Mouse (Mus musculus) lung, postnatal 25 days (tissue): ENCODE data around the gene Gnas.

Experiments used
- DNase-seq: peaks from one replicate; pipeline ENCODE4 v3.0.0; 2022; ENCODE audit warnings: low spot score

Gnas gene

GRCm38 (mm10) chr2:174284011-174284410, at the start of gene Gnas:
Gene Gnas, plus strand, starts transcription at chr2:174284320.
- DNase-seq: peak; percentile 18

DNA sequence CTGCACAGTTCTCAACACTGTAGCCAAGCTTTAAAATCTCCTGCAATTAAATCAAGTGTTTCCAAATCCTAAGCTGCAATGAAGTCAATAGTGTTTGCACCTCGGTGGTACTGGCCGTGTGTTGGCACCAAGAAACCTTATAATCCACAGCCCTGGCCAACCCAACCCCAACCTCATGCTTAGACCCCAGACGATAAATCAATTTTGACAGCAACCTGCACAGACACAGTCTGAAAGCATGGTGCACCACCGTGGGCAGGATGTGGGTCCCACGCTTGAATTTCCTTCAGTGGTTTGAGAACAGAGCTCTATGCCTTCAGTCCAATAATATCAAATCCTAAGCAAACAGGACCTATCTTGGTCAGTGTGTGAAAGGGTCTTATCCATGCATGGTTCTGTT, 41.7 kb upstream of the Gnas start:
- DNase-seq: no peak

- DNase-seq: no peak
Observed at GRCm38 (mm10) chr2:174251963-174252362, 32.2 kb upstream of the Gnas start.

DNA sequence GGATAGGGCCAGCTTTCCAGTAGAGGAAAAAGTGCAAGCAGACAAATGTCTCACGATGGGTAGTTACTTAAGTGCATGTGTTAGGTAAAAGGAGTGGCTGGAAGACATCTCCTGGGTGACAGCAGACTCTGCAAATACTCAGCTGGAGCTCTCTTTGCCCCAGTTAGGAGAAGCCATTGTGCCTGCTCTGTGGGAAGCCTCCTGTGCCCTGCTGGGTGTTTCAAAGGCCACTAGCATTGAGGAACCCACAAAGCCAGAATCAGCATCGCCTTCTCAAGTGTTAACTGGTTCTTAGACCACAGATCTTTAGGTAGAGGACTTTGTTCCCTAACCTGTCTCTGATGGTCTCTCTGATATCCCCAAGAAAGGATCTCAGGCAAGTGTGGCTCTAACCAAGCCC, 26.8 kb upstream of the Gnas start:
- no peak for DNase-seq

DNA sequence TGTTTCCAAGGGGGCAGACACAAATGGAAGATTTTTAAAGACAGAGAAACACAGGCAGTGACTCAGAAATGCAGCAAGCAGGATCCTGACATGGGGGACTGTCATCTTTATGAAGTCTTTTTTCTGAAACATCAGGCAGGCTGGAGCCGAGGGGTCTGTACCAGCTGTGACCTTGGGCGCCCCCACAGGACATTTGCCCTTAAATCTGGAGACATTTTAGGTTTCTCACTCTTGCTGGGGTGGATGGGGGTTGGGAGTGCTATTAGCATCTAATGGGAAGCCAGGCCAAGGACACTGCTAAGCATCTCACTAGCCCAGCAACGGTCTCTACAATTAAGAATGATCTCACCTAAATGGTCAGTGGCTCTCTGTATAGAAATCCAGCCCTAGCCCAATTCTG, 24.1 kb upstream of the Gnas start:
- no peak for DNase-seq

- no peak for DNase-seq
Observed at GRCm38 (mm10) chr2:174260908-174261800, 23.0 kb upstream of the Gnas start.

DNA sequence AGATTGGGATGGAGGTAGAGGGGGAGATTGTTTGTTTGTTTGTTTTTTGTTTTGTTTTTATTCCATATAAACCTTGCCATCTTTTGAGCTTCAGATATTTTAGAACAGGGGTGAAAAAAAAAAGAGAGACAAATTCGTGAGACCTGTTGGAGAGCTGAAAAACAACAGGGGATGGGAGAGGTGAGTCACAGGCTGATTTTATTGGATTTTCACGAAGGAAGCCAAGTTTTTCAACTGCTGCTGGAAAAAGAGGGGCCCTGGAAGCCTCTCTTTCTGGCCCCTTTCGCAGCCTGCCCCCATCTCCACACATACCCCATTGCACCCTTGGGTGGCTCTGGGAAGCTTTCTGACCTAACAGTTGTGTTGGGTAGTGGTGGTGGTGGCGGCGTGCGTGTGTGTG, 22.3 kb upstream of the Gnas start:
- DNase-seq: no peak

DNA sequence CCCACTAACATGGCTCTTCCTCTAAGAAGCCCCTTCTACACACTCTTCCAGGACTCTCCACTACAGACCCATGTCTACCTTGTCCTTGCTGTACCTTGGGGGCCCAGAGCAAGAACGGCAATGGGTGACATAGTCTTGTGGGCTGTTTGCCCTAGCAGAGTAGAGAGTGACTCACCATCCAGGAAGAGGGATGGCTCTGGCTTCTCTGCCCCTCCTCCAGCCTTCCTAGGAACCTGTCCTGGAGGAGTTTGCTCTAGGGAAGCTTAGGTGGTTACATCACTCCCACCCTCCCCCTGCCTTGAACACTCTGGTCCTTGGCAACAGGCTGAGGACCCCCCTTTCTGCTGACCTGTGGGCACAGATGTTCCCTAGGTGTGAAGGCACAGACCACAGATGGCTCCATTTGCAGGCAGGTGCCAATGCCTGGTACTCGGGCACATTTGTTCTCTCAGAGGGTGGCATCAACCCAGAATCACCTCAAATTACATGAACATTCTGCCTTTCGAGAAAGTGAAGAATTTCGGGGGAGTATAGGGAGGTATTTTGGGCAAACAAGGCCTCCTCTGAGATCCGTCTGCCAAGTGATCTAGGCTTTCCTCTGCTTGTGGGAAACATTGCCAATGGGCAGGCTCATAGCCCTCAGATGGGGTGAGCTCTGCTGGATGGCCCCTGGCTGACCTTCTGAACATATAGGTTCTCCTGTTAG, 20.9 kb upstream of the Gnas start:
- DNase-seq: no peak

- no peak for DNase-seq
Observed at GRCm38 (mm10) chr2:174264248-174264647, 19.9 kb upstream of the Gnas start.

- no peak for DNase-seq
Observed at GRCm38 (mm10) chr2:174270416-174270815, 13.7 kb upstream of the Gnas start.

DNA sequence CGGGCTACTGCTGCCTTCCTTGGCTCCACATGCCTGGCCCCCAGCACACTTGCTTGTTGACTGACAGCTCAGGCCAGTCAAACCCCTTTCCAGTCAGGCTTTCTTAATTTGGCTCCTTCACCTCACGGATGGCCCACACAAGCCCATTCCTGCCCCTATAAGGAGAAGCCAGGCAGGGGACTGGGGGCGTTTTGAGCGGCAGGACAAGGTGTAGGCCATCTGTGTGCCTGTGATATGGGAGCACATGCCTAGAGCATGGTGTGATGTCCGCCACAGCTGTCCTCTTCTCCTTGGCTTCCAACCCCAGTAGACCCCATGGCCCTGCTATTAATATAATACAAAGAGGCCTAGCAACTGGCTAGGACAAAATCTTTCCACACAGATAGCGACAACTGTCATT, 12.7 kb upstream of the Gnas start:
- DNase-seq: no peak

DNA sequence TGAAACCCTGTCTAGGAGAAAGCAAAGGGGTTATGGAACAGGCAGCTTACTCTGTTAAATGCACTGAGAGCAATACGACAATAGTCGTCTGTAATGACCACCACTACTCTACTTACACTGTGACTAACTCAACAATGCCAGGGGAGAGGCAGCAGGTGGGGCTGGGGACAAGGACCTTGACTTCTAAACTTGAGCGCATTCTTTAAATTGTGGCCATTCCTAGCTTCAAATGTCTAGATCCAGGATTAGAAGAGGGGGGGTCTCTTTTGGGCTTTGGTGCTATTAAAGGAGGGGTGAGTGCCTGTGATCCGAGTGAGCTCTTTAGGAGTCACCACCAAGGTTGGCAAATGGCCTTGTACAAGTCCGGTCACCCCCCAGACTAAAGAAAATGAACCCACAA, 11.0 kb upstream of the Gnas start:
- no peak for DNase-seq

DNA sequence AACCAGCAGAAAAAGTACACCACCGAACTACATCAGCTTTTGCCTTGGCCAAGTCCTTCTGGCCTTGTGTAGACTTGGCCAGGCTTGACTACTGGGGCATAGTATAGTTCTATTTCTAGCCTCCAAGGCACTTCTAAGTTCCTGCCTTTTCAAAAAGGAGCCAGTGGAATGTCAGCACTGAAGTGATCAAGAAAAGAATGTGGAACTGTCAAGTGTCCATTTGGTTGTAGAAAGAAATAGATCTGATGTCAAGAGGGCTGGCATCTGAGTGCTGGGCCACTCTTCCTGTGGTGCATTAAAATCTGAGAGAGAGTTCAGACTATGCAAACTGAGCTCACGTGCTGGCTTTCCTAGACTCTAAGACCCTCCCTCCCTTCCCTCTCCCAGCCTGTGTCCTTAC, 10.2 kb upstream of the Gnas start:
- DNase-seq: no peak

DNA sequence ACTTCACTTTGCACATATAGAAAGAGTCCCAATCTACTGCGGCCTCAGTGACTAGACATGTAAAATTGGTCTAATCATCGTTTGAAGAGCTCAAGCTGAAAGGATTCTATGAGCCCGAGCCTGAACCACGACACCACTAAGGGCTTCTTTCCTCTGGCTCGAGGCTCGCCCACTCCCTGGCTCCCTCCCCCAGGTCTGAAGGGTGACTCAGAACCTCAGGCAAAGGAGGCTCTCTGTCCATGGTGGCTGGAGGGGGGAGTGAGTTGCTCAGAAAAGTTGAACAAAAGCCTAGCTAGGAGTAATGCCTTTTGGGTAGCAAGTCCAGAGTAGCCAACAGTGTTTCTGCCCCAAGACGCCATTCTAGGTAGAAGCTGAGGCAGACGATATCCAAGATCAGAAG, 4.3 kb upstream of the Gnas start:
- no peak for DNase-seq

GRCm38 (mm10) chr2:174283341-174283740, 779 bp upstream of the Gnas start:
- DNase-seq: no peak

GRCm38 (mm10) chr2:174284807-174285457, 812 bp downstream of the Gnas start:
- no peak for DNase-seq

GRCm38 (mm10) chr2:174285921-174286470, 1.9 kb downstream of the Gnas start:
- DNase-seq: no peak

GRCm38 (mm10) chr2:174287921-174288320, 3.8 kb downstream of the Gnas start:
- no peak for DNase-seq

DNA sequence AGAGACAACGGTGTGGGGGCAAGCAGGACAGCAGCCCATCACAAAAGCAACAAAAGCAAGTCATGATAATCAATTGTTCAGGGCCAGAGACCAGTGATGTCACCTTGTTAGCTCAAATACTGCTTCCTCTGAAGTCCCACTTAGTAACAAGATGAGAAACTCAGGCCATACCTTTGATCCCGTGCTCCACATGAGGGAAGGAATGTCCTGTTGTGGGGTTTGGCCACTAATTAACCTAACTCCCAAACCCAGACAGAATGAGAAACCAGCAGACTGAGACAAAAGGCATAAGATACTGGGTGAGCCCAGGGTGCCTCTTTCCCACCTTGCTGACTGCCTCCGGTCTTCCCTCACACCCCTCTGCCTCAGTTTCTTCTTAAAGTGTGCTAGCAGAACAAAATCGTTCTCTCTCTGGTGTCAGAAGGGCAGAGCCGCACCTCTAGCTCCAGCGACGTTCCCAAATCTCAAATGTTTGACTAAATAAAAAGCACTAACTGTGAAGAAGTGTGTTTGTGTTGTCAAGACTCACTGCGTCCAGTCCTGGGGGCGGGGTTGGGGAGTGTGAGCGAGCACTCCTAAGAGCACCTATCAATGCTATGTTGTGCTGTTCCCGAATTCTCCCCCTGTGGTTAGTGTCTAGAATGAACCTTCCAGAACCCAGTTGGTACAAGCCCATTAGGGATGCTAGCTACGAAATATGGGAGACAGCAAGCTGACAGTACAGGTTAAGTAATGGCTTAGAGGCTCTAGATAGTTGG, 4.7 kb downstream of the Gnas start:
- no peak for DNase-seq

DNA sequence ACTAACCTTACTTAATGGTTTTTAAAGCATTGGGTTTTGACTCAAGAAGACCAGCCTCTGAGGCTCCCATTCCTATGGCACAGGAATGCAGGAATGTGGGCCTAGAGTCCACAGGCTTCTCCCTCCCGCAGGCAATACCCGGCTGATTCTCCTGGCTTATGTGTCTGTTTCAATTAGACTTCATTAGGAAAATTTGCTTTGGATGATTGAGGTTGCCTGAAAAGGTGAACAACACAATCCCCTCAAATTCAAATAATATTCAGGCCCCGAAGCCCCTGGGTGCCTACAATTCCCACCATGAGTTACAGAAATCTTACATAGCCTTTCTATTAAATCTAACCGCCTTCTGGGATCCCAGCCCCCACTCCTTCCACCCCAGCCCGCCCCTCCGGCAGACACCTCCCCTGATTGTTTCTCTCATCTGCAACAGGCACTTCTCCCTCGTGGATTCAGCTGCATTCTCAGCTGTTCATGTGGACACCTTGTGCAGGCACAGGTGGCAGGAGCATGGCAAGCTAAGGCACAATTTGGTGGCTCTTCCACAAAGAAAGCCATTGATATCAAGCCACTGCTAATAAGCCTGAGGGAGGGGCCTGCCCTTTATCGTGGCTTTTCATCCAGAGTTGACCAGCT, 7.0 kb downstream of the Gnas start:
- no peak for DNase-seq

- no peak for DNase-seq
Observed at GRCm38 (mm10) chr2:174291662-174292030, 7.5 kb downstream of the Gnas start.
